20 mouse cellular contexts compared by ENCODE assay signal in the genomic region with DNA sequence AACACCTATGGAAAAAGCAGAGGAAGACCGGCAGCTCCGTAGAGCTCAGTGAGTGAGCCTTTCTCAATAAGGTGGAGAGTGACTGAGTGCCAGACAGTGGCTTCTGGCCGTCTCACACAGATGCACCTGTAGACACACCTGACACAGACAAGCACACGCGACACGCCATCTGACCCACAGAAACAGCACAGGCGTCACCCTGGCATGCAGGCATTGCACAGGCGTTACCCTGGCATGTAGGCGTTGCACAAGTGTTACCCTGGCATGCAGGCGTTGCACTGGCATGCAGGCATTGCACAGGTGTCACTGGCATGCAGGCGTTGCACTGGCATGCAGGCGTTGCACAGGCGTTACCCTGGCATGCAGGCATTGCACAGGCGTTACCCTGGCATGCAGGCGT. TPM values are rescaled to one million over a fixed set of nuclear protein-coding genes. Genes with fewer than 3 reads are reported as not detected.
"Had no signal": no experiment of that assay in that cellular context is flagged by ENCODE, and none has a peak within 500 bp of the region (broad histone marks: within the 10 kb centered on the region; RNA-seq: fewer than 3 reads in every experiment).

No protein-coding gene starts in this region.

- H3K4me2 ChIP-seq: neural tube, embryonic 15.5 days; stomach, embryonic 15.5 days had no signal

- H3K4me3 ChIP-seq: neural tube, embryonic 15.5 days; stomach, embryonic 15.5 days had no signal

- H3K4me1 ChIP-seq: neural tube, embryonic 15.5 days had no signal

- H3K9ac ChIP-seq: neural tube, embryonic 15.5 days; stomach, embryonic 15.5 days had no signal

- DNase-seq: retina, postnatal 1 day; right cerebral cortex, adult 18-20 months; right cerebral cortex, postnatal 14 days; right cerebral cortex, postnatal 25 days; right cerebral cortex, postnatal 4 days; spleen, adult 18-20 months; thymus, adult 18-20 months; thymus, adult 2 months; thymus, postnatal 14 days; thymus, postnatal 25 days; thymus, postnatal 36 days; thymus, postnatal 4 days had no signal

- H3K9me3 ChIP-seq: neural tube, embryonic 15.5 days; stomach, embryonic 15.5 days had no signal

- H3K27me3 ChIP-seq: neural tube, embryonic 15.5 days; stomach, embryonic 15.5 days had no signal

- H3K36me3 ChIP-seq: neural tube, embryonic 15.5 days had no signal

- H3K27ac ChIP-seq: neural tube, embryonic 15.5 days; stomach, embryonic 15.5 days; stomach, postnatal 0 days had no signal

RNA-seq across cellular contexts. Expression of a gene that starts 9.9 kb away (rescaled TPM):
- total RNA-seq: neutrophil, adult 5-6 weeks had no signal
- polyA plus RNA-seq: neural tube, embryonic 14.5 days; small intestine, adult 2 months; stomach, embryonic 14.5 days; testis, adult 2 months had no signal

RNA-seq across cellular contexts. Expression of a gene that starts 31.7 kb away (rescaled TPM):
- total RNA-seq: neutrophil, adult 5-6 weeks had no signal

RNA-seq across cellular contexts. Expression of a gene that starts 50.2 kb away (rescaled TPM):
- total RNA-seq: neutrophil, adult 5-6 weeks had no signal
- polyA plus RNA-seq: small intestine, adult 2 months had no signal
